Comparison of ENCODE assay signal across 12 mouse cellular contexts in genomic region chr19:46975565-46975964, GRCm38 (mm10). TPM values are rescaled to one million over a fixed set of nuclear protein-coding genes. Genes with fewer than 3 reads are reported as not detected.
DNase-seq lines count a peak whose midpoint lies in the region; ATAC-seq lines count a peak whose summit lies in the region.
"Had no signal": no experiment of that assay in that cellular context is flagged by ENCODE, and none has a peak within 500 bp of the region (broad histone marks: within the 10 kb centered on the region; RNA-seq: fewer than 3 reads in every experiment).

No protein-coding gene starts in this region.

- H3K4me2 ChIP-seq in lung, embryonic 16.5 days (ENCODE audit: low read depth, low read length), result no peak overlapping the region
- H3K4me2 ChIP-seq in hindbrain, embryonic 16.5 days (ENCODE audit: low read length), result no peak overlapping the region
- H3K4me2 ChIP-seq: hindbrain, embryonic 15.5 days had no signal

- no peaks in the 10 kb centered on the region for H3K9me3 ChIP-seq in lung, embryonic 16.5 days (ENCODE audit: control insufficient read depth, low read length)
- no peaks in the 10 kb centered on the region for H3K9me3 ChIP-seq in hindbrain, embryonic 16.5 days (ENCODE audit: control insufficient read depth, low read length)
- H3K9me3 ChIP-seq: hindbrain, embryonic 15.5 days had no signal

- peak; percentile 74 for DNase-seq in kidney, adult 11 months
- no peak for DNase-seq in kidney, postnatal 4 days
- DNase-seq in heart, adult 9 months (ENCODE audit: low spot score in 2 of 2), result peak; percentile 75 to 83
- no peak for DNase-seq in spleen, postnatal 10 days (ENCODE audit: low spot score in 2 of 2)
- DNase-seq: layer of hippocampus, postnatal 36 days; right cerebral cortex, postnatal 4 days had no signal

- peak; percentile 45 for ATAC-seq in lung, embryonic 16.5 days (ENCODE audit: low read depth)
- ATAC-seq in hindbrain, embryonic 16.5 days, result no peak
- ATAC-seq: forebrain, embryonic 14.5 days had no signal

- H3K27me3 ChIP-seq in lung, embryonic 16.5 days (ENCODE audit: control insufficient read depth, insufficient read depth, low read depth, low read length), result no peaks in the 10 kb centered on the region
- H3K27me3 ChIP-seq in hindbrain, embryonic 16.5 days (replicated peaks; ENCODE audit: control insufficient read depth, insufficient read depth, low read length), result no peaks in the 10 kb centered on the region
- H3K27me3 ChIP-seq: CH12.LX; hindbrain, embryonic 15.5 days had no signal

- H3K36me3 ChIP-seq in lung, embryonic 16.5 days (ENCODE audit: control insufficient read depth, insufficient read depth, low read length), result no peaks in the 10 kb centered on the region
- no peaks in the 10 kb centered on the region for H3K36me3 ChIP-seq in hindbrain, embryonic 16.5 days (ENCODE audit: control insufficient read depth, insufficient read depth, low read length)
- H3K36me3 ChIP-seq: hindbrain, embryonic 15.5 days had no signal

- H3K27ac ChIP-seq in brown adipose tissue, adult 24 weeks (replicated peaks; ENCODE audit: low read depth, low read length), result peak overlapping the region; percentile 93
- H3K27ac ChIP-seq in lung, embryonic 16.5 days (ENCODE audit: low read length), result no peak overlapping the region
- no peak overlapping the region for H3K27ac ChIP-seq in hindbrain, embryonic 16.5 days (ENCODE audit: low read depth, low read length)
- H3K27ac ChIP-seq: hindbrain, embryonic 15.5 days had no signal

- 53% methylated on average over 4 of the region's 4 CpGs for WGBS in lung, embryonic 16.5 days
- WGBS in hindbrain, embryonic 16.5 days, result 77% methylated on average over 4 of the region's 4 CpGs

- H3K4me1 ChIP-seq in brown adipose tissue, adult 24 weeks (ENCODE audit: control insufficient read depth, insufficient read depth, insufficient read length, low read length), result peaks cover 7% of the 10 kb centered on the region; the same call in 1 of the 2 replicates
- H3K4me1 ChIP-seq in lung, embryonic 16.5 days (replicated peaks; ENCODE audit: control insufficient read depth, insufficient read depth, low read length), result peaks cover 12% of the 10 kb centered on the region
- H3K4me1 ChIP-seq in hindbrain, embryonic 16.5 days (ENCODE audit: control insufficient read depth, insufficient read depth, low read depth, low read length), result peaks cover 17% of the 10 kb centered on the region

- H3K9ac ChIP-seq in lung, embryonic 16.5 days (ENCODE audit: low read length), result no peak overlapping the region
- no peak overlapping the region for H3K9ac ChIP-seq in hindbrain, embryonic 16.5 days (ENCODE audit: low read depth, low read length)
- H3K9ac ChIP-seq: hindbrain, embryonic 15.5 days had no signal

- H3K4me3 ChIP-seq in brown adipose tissue, adult 24 weeks (ENCODE audit: insufficient read depth, low read depth, low read length), result no peak overlapping the region
- H3K4me3 ChIP-seq in lung, embryonic 16.5 days (ENCODE audit: low read length), result no peak overlapping the region
- H3K4me3 ChIP-seq in hindbrain, embryonic 16.5 days (ENCODE audit: low read length), result no peak overlapping the region
- H3K4me3 ChIP-seq: hindbrain, embryonic 15.5 days had no signal

RNA-seq across cellular contexts. Expression of gene Ina, which starts 38.9 kb away (rescaled TPM):
- polyA plus RNA-seq in brown adipose tissue, adult 24 weeks (2012; ENCODE audit: insufficient read depth, insufficient read length, missing spikeins), result not detected in 2 replicates
- polyA plus RNA-seq in lung, embryonic 16.5 days (2015; fragmentation: Nextera tagmentation; extraction: Ambion mirVana), result 0.51 and 1.2 TPM in 2 replicates
- 413 and 454 TPM in 2 replicates for polyA plus RNA-seq in hindbrain, embryonic 16.5 days (2015; fragmentation: Nextera tagmentation; extraction: Ambion mirVana)

RNA-seq across cellular contexts. Expression of gene Nt5c2, which starts 39.4 kb away (rescaled TPM):
- polyA plus RNA-seq in brown adipose tissue, adult 24 weeks (2012; ENCODE audit: insufficient read depth, insufficient read length, missing spikeins), result 31.8 and 36.0 TPM in 2 replicates
- polyA plus RNA-seq in lung, embryonic 16.5 days (2015; fragmentation: Nextera tagmentation; extraction: Ambion mirVana), result 87.7 and 92.2 TPM in 2 replicates
- 77.6 and 80.6 TPM in 2 replicates for polyA plus RNA-seq in hindbrain, embryonic 16.5 days (2015; fragmentation: Nextera tagmentation; extraction: Ambion mirVana)

Comparison
In these comparisons a context has a peak if more than half of its experiments do, and no peak if none do; other contexts are left out.
1. DNase-seq: peak in kidney, adult 11 months (single experiment) and heart, adult 9 months (2 of 2); none in kidney, postnatal 4 days (0 of 2) and spleen, postnatal 10 days (0 of 2).
2. RNA of gene Ina, which starts 38.9 kb away (polyA plus RNA-seq): 413 to 454 TPM in hindbrain, embryonic 16.5 days; 0.51 to 1.2 TPM in lung, embryonic 16.5 days and not detected in brown adipose tissue, adult 24 weeks; every median in the first group is over 100 times any median in the second.